Mouse (Mus musculus): ENCODE measurements around the gene 4930402H24Rik. TPM values are rescaled to one million over a fixed set of nuclear protein-coding genes. Genes with fewer than 3 reads are reported as not detected.

Gene 4930402H24Rik
- polyA plus RNA-seq, 1 experiment, result 71.8 TPM

DNA sequence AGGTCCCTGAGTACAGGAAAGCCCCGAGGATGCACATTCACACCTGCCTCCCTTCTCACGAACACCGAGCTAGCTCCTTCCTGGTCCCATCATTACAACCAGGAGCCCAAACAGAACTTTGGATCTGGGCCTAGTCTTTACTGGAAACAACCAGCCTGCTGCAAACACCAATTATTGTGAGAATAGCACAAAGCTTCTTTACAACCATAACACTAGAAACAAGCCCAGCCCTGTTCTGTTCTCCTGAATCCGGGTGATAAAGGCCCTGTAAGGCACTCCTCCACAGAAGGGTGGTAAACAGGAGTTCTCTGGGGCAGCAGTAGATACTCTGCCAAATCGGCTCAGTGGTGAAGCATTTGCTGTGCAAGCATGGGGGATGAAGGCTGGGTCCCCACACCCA is 170.9 kb downstream of the 4930402H24Rik start:
- H3K27me3 ChIP-seq (ENCODE audit: control insufficient read depth, insufficient read depth, low read length), result no peaks in the 10 kb centered on the region
- H3K36me3 ChIP-seq (ENCODE audit: control insufficient read depth, insufficient read depth, low read length), result peaks cover 1% of the 10 kb centered on the region
- H3K4me3 ChIP-seq (ENCODE audit: control insufficient read depth, low read depth, low read length), result no peak overlapping the region
- TF ChIP-seq POLR2A (IDR thresholded peaks at IDR 0.05; ENCODE audit: control insufficient read depth, low read depth, low read length), result no peak
- TF ChIP-seq CTCF (IDR thresholded peaks at IDR 0.05; ENCODE audit: control insufficient read depth, insufficient read depth, insufficient replicate concordance, low read depth, low read length), result no peak
- H3K4me1 ChIP-seq (ENCODE audit: control insufficient read depth, insufficient read depth, low read length), result no peaks in the 10 kb centered on the region
- peak overlapping the region; percentile 59 for H3K27ac ChIP-seq (ENCODE audit: control insufficient read depth, insufficient read depth, low read depth, low read length)

DNA sequence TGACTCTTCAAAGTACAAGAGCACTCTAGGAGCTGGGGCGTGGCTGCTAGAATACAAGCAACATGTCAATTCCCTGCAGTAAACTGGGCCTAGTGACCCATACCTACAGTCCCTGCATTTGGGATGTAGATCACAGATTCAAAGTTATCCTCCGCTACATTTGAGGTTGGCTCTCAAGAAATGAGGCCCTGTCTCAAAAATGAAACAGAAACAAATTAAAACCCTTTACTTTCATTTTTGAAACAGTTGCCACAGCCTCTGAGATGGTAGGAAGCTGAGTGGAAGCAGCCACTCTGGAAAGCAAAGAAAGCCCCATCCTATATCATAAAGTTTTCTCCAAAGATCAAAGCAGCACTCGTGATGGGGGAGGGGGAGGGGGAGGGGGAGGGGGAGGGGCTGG is 172.8 kb downstream of the 4930402H24Rik start:
- H3K27me3 ChIP-seq (ENCODE audit: control insufficient read depth, insufficient read depth, low read length), result no peaks in the 10 kb centered on the region
- TF ChIP-seq POLR2A (IDR thresholded peaks at IDR 0.05; ENCODE audit: control insufficient read depth, low read depth, low read length), result no peak
- no peak for TF ChIP-seq CTCF (IDR thresholded peaks at IDR 0.05; ENCODE audit: control insufficient read depth, insufficient read depth, insufficient replicate concordance, low read depth, low read length)
- H3K27ac ChIP-seq (ENCODE audit: control insufficient read depth, insufficient read depth, low read depth, low read length), result no peak overlapping the region
- H3K36me3 ChIP-seq (ENCODE audit: control insufficient read depth, insufficient read depth, low read length), result peaks cover 1% of the 10 kb centered on the region; the same call in 1 of the 2 replicates
- H3K4me1 ChIP-seq (ENCODE audit: control insufficient read depth, insufficient read depth, low read length), result no peaks in the 10 kb centered on the region
- H3K4me3 ChIP-seq (ENCODE audit: control insufficient read depth, low read depth, low read length), result no peak overlapping the region

DNA sequence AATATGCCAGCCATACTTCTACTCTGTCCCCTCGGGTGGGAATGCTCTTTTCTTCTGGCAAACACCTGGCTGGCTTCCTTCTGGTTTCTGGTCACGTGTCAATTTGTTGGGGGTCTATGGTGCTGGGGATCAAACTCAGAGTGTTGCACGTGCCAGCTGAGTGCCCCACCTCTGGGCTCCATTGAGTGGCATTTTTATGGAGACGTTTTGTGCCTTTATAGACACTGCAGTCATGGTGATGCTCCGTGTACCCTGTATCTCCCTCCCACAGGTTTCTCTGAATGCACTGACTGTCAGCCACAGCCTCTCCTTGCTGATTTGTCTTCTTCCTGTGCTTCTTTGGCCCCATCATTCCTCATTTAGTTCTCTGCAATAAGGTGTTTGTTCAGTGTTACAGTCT is 174.4 kb downstream of the 4930402H24Rik start:
- Histone ChIP-seq H3K4me1 (ENCODE audit: control insufficient read depth, insufficient read depth, low read length) (no peaks in the 10 kb centered on the region), H3K36me3 (ENCODE audit: control insufficient read depth, insufficient read depth, low read length) (peaks cover 2% of the 10 kb centered on the region)
- TF ChIP-seq CTCF (IDR thresholded peaks at IDR 0.05; ENCODE audit: control insufficient read depth, insufficient read depth, insufficient replicate concordance, low read depth, low read length), result no peak
- no peak for TF ChIP-seq POLR2A (IDR thresholded peaks at IDR 0.05; ENCODE audit: control insufficient read depth, low read depth, low read length)

DNA sequence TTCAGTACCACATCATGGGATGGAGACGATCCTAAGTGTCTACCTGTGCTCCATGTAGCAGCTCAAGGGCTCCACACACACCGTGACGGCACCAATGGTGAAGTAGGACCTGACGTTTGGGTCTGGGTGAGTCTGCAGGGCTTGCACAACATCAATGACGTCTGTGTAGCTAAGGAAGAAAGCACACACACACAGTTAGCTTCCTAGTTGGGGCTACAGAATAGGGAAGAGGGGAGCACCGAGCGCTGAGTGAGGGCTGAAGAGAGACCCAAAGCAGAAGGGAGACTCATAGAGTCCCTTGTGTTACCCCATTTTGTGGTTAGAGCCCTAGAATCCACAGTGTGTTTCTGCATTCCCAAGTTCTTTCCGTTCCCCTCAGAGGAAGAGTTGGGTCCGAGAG is 175.5 kb downstream of the 4930402H24Rik start:
- no peaks in the 10 kb centered on the region for H3K27me3 ChIP-seq (ENCODE audit: control insufficient read depth, insufficient read depth, low read length)
- no peak overlapping the region for H3K4me3 ChIP-seq (ENCODE audit: control insufficient read depth, low read depth, low read length)
- no peak overlapping the region for H3K27ac ChIP-seq (ENCODE audit: control insufficient read depth, insufficient read depth, low read depth, low read length)
- peaks cover 3% of the 10 kb centered on the region for H3K36me3 ChIP-seq (ENCODE audit: control insufficient read depth, insufficient read depth, low read length)
- no peak for TF ChIP-seq CTCF (IDR thresholded peaks at IDR 0.05; ENCODE audit: control insufficient read depth, insufficient read depth, insufficient replicate concordance, low read depth, low read length)
- TF ChIP-seq POLR2A (IDR thresholded peaks at IDR 0.05; ENCODE audit: control insufficient read depth, low read depth, low read length), result no peak
- no peaks in the 10 kb centered on the region for H3K4me1 ChIP-seq (ENCODE audit: control insufficient read depth, insufficient read depth, low read length)

More for the DNA sequence above, 174.4 kb downstream of the 4930402H24Rik start:
- no peak overlapping the region for H3K4me3 ChIP-seq (ENCODE audit: control insufficient read depth, low read depth, low read length)
- no peak overlapping the region for H3K27ac ChIP-seq (ENCODE audit: control insufficient read depth, insufficient read depth, low read depth, low read length)
- no peaks in the 10 kb centered on the region for H3K27me3 ChIP-seq (ENCODE audit: control insufficient read depth, insufficient read depth, low read length)

DNA sequence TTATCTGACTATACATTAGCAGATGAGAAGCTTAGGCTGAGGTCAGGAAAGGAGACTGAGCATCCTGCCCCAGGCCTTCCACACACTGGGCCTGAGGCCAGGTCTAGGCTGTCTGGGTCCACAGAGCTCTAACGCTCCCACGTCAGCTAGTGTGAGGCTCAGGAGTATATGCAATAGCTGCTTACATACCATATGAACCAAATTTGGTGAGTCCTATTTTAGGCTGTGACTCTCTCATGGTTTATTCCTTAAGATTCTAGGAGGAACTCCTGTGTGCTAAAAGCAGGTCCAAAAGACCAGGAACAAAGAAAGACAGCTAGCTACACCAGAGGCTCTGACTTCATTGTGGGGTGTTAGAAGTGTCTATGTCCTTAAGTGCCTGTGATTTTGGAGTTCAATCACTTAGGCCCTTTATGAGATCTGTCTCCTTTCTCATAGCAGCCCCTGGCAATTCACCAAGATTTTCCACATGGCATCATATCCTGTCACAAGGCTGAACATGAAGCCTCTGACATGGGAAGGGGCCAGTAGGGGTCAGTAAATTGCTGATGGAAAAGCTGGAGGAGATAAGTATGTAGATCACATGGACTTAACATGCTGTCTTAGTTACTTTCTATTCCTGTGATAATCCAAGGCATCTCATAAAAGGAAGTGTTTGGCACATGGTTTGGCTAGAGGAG is 177.2 kb downstream of the 4930402H24Rik start:
- Histone ChIP-seq H3K27me3 (ENCODE audit: control insufficient read depth, insufficient read depth, low read length) (no peaks in the 10 kb centered on the region), H3K4me1 (ENCODE audit: control insufficient read depth, insufficient read depth, low read length) (no peaks in the 10 kb centered on the region), H3K27ac (ENCODE audit: control insufficient read depth, insufficient read depth, low read depth, low read length) (no peak overlapping the region), H3K36me3 (ENCODE audit: control insufficient read depth, insufficient read depth, low read length) (peaks cover 3% of the 10 kb centered on the region), H3K4me3 (ENCODE audit: control insufficient read depth, low read depth, low read length) (no peak overlapping the region)
- no peak for TF ChIP-seq POLR2A (IDR thresholded peaks at IDR 0.05; ENCODE audit: control insufficient read depth, low read depth, low read length)

DNA sequence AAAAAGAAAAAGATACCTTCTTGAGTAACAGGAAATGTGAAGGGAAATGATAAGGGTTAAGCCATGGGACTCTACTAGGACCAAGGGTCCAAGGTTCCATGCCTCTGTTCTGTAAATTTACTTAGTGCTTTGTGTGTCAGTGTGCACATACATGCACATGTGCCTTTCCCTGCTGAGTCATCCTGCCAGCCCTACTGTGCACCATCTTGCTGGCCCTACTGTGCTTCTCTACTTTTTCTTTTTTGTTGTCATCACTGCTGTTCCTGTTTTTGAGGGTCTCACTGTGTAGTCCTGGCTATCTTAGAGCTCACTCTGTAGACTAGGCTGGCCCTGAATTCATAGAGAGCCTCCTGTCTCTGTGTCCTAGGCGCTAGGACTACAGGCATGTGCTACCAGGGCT is 178.5 kb downstream of the 4930402H24Rik start:
- no peaks in the 10 kb centered on the region for H3K4me1 ChIP-seq (ENCODE audit: control insufficient read depth, insufficient read depth, low read length)
- no peaks in the 10 kb centered on the region for H3K27me3 ChIP-seq (ENCODE audit: control insufficient read depth, insufficient read depth, low read length)
- TF ChIP-seq CTCF (IDR thresholded peaks at IDR 0.05; ENCODE audit: control insufficient read depth, insufficient read depth, insufficient replicate concordance, low read depth, low read length) (no peak), POLR2A (IDR thresholded peaks at IDR 0.05; ENCODE audit: control insufficient read depth, low read depth, low read length) (no peak)
- peaks cover 3% of the 10 kb centered on the region for H3K36me3 ChIP-seq (ENCODE audit: control insufficient read depth, insufficient read depth, low read length)
- H3K27ac ChIP-seq (ENCODE audit: control insufficient read depth, insufficient read depth, low read depth, low read length), result no peak overlapping the region
- no peak overlapping the region for H3K4me3 ChIP-seq (ENCODE audit: control insufficient read depth, low read depth, low read length)

DNA sequence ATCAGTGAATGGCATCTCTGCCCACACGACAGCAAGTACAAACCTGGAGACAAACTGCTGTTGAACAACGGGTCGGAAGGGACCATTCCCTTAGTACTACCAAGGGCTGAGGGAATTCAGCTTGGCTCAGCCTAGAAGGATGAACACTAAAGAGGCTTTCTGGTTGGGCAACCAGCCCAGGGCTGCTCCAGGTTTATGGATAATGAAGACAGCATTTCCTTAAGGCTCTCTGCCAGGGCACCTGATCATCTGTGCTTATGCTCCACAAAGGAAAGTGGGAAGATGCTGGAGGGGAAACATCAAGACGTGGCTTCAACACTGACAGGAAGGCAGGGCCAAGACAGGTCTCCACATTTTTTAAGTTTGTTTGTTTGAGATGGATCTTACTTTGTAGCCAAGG is 181.8 kb downstream of the 4930402H24Rik start:
- Histone ChIP-seq H3K27me3 (ENCODE audit: control insufficient read depth, insufficient read depth, low read length) (no peaks in the 10 kb centered on the region), H3K36me3 (ENCODE audit: control insufficient read depth, insufficient read depth, low read length) (peaks cover 2% of the 10 kb centered on the region), H3K4me3 (ENCODE audit: control insufficient read depth, low read depth, low read length) (no peak overlapping the region)

More for the DNA sequence above, 181.8 kb downstream of the 4930402H24Rik start:
- H3K4me1 ChIP-seq (ENCODE audit: control insufficient read depth, insufficient read depth, low read length), result no peaks in the 10 kb centered on the region
- H3K27ac ChIP-seq (ENCODE audit: control insufficient read depth, insufficient read depth, low read depth, low read length), result no peak overlapping the region
- TF ChIP-seq POLR2A (IDR thresholded peaks at IDR 0.05; ENCODE audit: control insufficient read depth, low read depth, low read length) (no peak), CTCF (IDR thresholded peaks at IDR 0.05; ENCODE audit: control insufficient read depth, insufficient read depth, insufficient replicate concordance, low read depth, low read length) (no peak)
